Mouse (Mus musculus) left cerebral cortex, adult 18-20 months (tissue): ENCODE measurements at regions not wholly inside any gene's neighbourhood (a gene's known extent, or its start where the extent isn't known, plus 50 kb on each side); places are given as distances from the start of the nearest gene placed in this dataset.
A peak's percentile ranks its signal among the peaks of the same experiment; 100 is the strongest.

Experiments used
- DNase-seq, 2 experiments: peaks; one replicate each; pipeline ENCODE4 v3.0.0; 2021 to 2022; ENCODE audit warnings: low spot score in 2 of 2, mixed read lengths in 1 of 2

DNA sequence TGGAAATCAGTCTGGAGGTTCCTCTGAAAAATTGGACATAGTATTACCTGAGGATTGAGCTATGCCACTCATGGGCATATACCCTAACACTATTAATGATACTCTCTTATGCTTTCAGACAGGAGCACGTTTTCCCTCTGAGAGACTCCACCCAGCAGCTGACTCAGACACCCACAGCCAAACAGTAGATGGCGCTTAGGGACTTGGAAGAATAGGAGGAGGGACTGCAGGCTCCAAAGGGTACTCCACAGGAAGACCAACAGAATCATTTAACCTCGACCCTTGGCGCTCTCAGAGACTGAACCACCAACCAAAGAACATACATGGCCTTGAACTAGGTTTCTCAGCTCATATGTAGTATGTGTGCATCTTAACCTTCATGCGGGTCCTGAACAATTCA is 216.0 kb upstream of the Fut9 start:
- no peak for DNase-seq

- DNase-seq, result no peak
These were observed 200.3 kb upstream of the Fut9 start for GRCm38 (mm10) chr4:26000364-26000763.

DNA sequence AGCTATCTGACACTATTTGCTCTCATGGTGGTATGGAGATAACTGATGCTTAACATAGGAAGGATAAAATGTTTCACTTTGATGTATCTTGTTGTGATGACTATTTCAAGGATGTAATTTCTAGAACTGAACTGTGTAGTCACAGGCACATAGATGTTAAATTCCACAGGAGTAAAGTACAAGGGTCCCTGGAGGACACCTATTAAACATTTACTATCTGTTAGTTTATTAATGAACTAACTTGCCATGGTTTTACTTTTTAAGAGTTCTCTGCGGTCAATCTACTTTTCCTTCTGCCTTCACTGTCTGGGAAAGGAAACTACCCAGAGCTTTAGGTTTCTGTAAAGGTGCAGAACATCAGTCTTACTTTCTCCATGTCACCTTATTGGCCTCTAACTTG is 198.5 kb upstream of the Fut9 start:
- DNase-seq, result no peak

- peak; percentile 5 to 42 for DNase-seq
These were observed 155.8 kb upstream of the Fut9 start for GRCm38 (mm10) chr4:25955696-25956348.

- DNase-seq, result no peak
These were observed 132.5 kb upstream of the Fut9 start for GRCm38 (mm10) chr4:25932546-25932945.

- DNase-seq, result no peak
These were observed 95.4 kb upstream of the Fut9 start for GRCm38 (mm10) chr4:25895381-25895980.

- DNase-seq, result no peak
These were observed 92.0 kb upstream of the Fut9 start for GRCm38 (mm10) chr4:25891888-25892661.
